Mouse (Mus musculus) small intestine, adult 2 months (tissue): Measurements from ENCODE around the gene Prkci. TPM values are rescaled to one million over a fixed set of nuclear protein-coding genes. Genes with fewer than 3 reads are reported as not detected.

ENCODE experiments used
- H3K27ac ChIP-seq: fragments of 200-500 bp; 2 replicates; pipeline ENCODE4 v1.5.1; 2012; ENCODE audit warnings: low read depth, low read length, control low read depth, inconsistent platforms; ENCODE audit not compliant: insufficient read depth
- H3K27me3 ChIP-seq: fragments of 200-500 bp; 2 replicates; pipeline ENCODE4 v1.6.1; 2012; ENCODE audit warnings: mild to moderate bottlenecking, moderate library complexity, low read length, inconsistent platforms; ENCODE audit not compliant: control insufficient read depth, insufficient read depth
- H3K36me3 ChIP-seq: fragments of 200-500 bp; 2 replicates; pipeline ENCODE4 v1.6.1; 2012; ENCODE audit warnings: mild to moderate bottlenecking, low read length, control low read depth, inconsistent platforms; ENCODE audit not compliant: control insufficient read depth, insufficient read depth
- H3K4me1 ChIP-seq: fragments of 200-500 bp; 2 replicates; pipeline ENCODE4 v1.6.1; 2012; ENCODE audit warnings: low read length, inconsistent platforms, mixed read lengths; ENCODE audit not compliant: control insufficient read depth, insufficient read depth, insufficient read length
- H3K4me3 ChIP-seq: fragments of 200-500 bp; 2 replicates; pipeline ENCODE4 v1.5.1; 2012; ENCODE audit warnings: low read depth, mild to moderate bottlenecking, control low read depth, inconsistent platforms, low read length, moderate library complexity
- CTCF ChIP-seq: fragments of 200-500 bp; IDR thresholded peaks from 2 replicates; pipeline ENCODE4 v1.5.1; 2012; ENCODE audit warnings: low read depth, mild to moderate bottlenecking, control low read depth, inconsistent platforms, low read length, moderate library complexity, mixed read lengths; ENCODE audit not compliant: insufficient replicate concordance, insufficient read length; ENCODE audit errors: extremely low read depth
- POLR2A ChIP-seq: fragments of 200-500 bp; IDR thresholded peaks from 2 replicates; pipeline ENCODE4 v1.6.1; 2012; ENCODE audit warnings: low read depth, mild to moderate bottlenecking, control low read depth, inconsistent platforms, low read length, moderate library complexity
- WGBS: fragments of 180-500 bp; shearing (Covaris S2); methylation state at CpG from one replicate; pipeline ENCODE4 v1.1.7; 2018; 5-methylcytosine and 5-hydroxymethylcytosine counted together
- polyA plus RNA-seq: library from polyadenylated mRNA; depleted of rRNA; stranded (reverse); fragments of >200 nt; gene quantifications from 2 replicates; pipeline ENCODE4 v1.2.3, GENCODE M21; 2012

Prkci gene
- polyA plus RNA-seq, 1 experiment: 7.0 TPM

GRCm38 (mm10) chr3:31077068-31077703 is 81.6 kb downstream of the Prkci start:
- WGBS: 35% methylated on average over 6 of the region's 6 CpGs
- Histone ChIP-seq H3K4me1 (peaks cover 28% of the 10 kb centered on the region; the same call in 1 of the 2 replicates), H3K27ac (peak overlapping the region; percentile 92), H3K36me3 (no peaks in the 10 kb centered on the region), H3K27me3 (no peaks in the 10 kb centered on the region), H3K4me3 (no peak overlapping the region)
- TF ChIP-seq CTCF (no peak), POLR2A (no peak)

- Histone ChIP-seq H3K4me1 (peaks cover 38% of the 10 kb centered on the region; the same call in 1 of the 2 replicates), H3K27me3 (no peaks in the 10 kb centered on the region), H3K36me3 (no peaks in the 10 kb centered on the region), H3K4me3 (peak overlapping the region; percentile 28), H3K27ac (peak overlapping the region; percentile 24; the same call in 1 of the 2 replicates)
- no peak for TF ChIP-seq CTCF
- TF ChIP-seq POLR2A: no peak
- WGBS: 16% methylated on average over 10 of the region's 10 CpGs
Observed at GRCm38 (mm10) chr3:31079450-31079849, 83.9 kb downstream of the Prkci start.

GRCm38 (mm10) chr3:31080791-31081502 is 85.4 kb downstream of the Prkci start:
- H3K4me1 ChIP-seq: peaks cover 31% of the 10 kb centered on the region; the same call in 1 of the 2 replicates
- no peak overlapping the region for H3K27ac ChIP-seq
- no peak overlapping the region for H3K4me3 ChIP-seq
- 75% methylated on average over 10 of the region's 10 CpGs for WGBS
- no peaks in the 10 kb centered on the region for H3K27me3 ChIP-seq
- TF ChIP-seq POLR2A: no peak
- no peak for TF ChIP-seq CTCF
- no peaks in the 10 kb centered on the region for H3K36me3 ChIP-seq

- 65% methylated on average over 12 of the region's 13 CpGs for WGBS
- Histone ChIP-seq H3K27ac (no peak overlapping the region), H3K4me1 (peaks cover 21% of the 10 kb centered on the region; the same call in 1 of the 2 replicates), H3K36me3 (no peaks in the 10 kb centered on the region), H3K27me3 (no peaks in the 10 kb centered on the region), H3K4me3 (no peak overlapping the region)
- TF ChIP-seq POLR2A (no peak), CTCF (no peak)
Observed at GRCm38 (mm10) chr3:31082838-31083506, 87.4 kb downstream of the Prkci start.

GRCm38 (mm10) chr3:31083507-31084245 is 88.1 kb downstream of the Prkci start:
- TF ChIP-seq CTCF (no peak), POLR2A (no peak)
- WGBS: 5% methylated on average over 12 of the region's 12 CpGs
- peaks cover 15% of the 10 kb centered on the region; the same call in 1 of the 2 replicates for H3K4me1 ChIP-seq
- no peak overlapping the region for H3K4me3 ChIP-seq
- no peak overlapping the region for H3K27ac ChIP-seq
- no peaks in the 10 kb centered on the region for H3K36me3 ChIP-seq
- H3K27me3 ChIP-seq: no peaks in the 10 kb centered on the region

- Histone ChIP-seq H3K27me3 (no peaks in the 10 kb centered on the region), H3K36me3 (no peaks in the 10 kb centered on the region), H3K4me3 (no peak overlapping the region), H3K4me1 (peaks cover 10% of the 10 kb centered on the region; the same call in 1 of the 2 replicates), H3K27ac (no peak overlapping the region)
- TF ChIP-seq POLR2A (no peak), CTCF (no peak)
- 91% methylated on average over 3 of the region's 3 CpGs for whole genome bisulfite sequencing
Observed at GRCm38 (mm10) chr3:31085000-31085399, 89.5 kb downstream of the Prkci start.
